Mouse (Mus musculus) liver, embryonic 14.5 days (tissue): Measurements from ENCODE around the gene Syngr1.

Source experiments
- CTCF ChIP-seq: IDR thresholded peaks from 2 replicates; pipeline ENCODE4 v1.5.1; 2016; ENCODE audit warnings: antibody characterized with exemption, low read depth, control low read depth
- EP300 ChIP-seq: IDR thresholded peaks from 2 replicates; pipeline ENCODE4 v1.6.1; 2016; ENCODE audit warnings: antibody characterized with exemption, low read depth

- TF ChIP-seq CTCF: no peak
- no peak for TF ChIP-seq EP300
These were observed 61.5 kb downstream of the Syngr1 start for GRCm38 (mm10) chr15:80152663-80153062.
